Mouse (Mus musculus) effector memory CD4-positive, alpha-beta T cell, adult 5 months (primary cell): ENCODE results near the gene Smurf1. TPM values are rescaled to one million over a fixed set of nuclear protein-coding genes. Genes with fewer than 3 reads are reported as not detected.

Experiments used
- polyA plus RNA-seq: library from polyadenylated mRNA; unstranded; fragments of 100-300 nt; shearing (Covaris generic); gene quantifications from one replicate; pipeline ENCODE4 v1.2.1, GENCODE M21; 2017

The Smurf1 gene
- polyA plus RNA-seq: 37.6 TPM

DNA sequence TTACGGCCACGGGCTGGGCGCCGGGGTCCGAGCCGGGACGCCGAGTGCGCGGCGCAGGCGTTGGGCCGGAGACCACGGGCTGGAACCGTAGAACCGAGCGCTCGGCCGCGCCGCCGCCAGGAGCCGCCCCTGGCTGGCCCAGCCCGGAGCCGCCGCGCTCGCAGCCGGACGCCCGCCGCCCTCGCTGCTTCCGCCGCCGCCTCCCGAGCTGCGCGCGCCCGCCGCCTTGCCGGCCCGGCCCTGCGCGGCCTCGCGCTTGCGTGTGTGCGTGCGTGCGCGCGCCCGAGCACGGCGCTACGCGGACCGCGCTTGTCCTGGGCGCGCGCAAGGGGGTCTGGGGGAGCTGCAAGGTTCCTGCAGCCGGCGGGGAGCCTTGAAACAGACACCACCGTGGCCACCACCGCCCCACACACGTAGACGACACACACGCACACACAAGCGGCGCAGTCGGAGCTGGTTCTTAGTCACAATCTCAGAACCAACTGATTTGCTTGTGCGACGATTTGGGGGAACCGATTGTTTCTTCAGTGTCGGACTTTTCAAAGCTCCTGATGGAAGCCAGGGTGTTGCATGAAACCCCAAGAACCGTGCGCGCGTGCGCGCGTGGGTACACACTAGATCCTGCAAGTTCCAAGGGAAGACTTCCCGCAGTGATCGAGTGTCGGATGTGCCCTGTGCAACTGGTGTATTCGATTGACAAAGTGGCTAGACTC is at the start of gene Smurf1:
TSS of gene Smurf1 (minus strand) at position 209 of the 713 bp plus-strand sequence.

Other genes with a start within 250 kb of the Smurf1 start
- not detected for gene Tmem130, start 204.0 kb downstream of the Smurf1 start, polyA plus RNA-seq
- gene Trrap, start 198.1 kb downstream of the Smurf1 start, polyA plus RNA-seq: 29.0 TPM
- not detected for gene Gm4871, start 66.9 kb upstream of the Smurf1 start, polyA plus RNA-seq
- gene 1700018F24Rik, start 77.1 kb upstream of the Smurf1 start, polyA plus RNA-seq: not detected
- 71.9 TPM for gene Arpc1a, start 118.0 kb upstream of the Smurf1 start, polyA plus RNA-seq
- gene Kpna7, start 118.2 kb upstream of the Smurf1 start, polyA plus RNA-seq: not detected
- gene Arpc1b, start 148.4 kb upstream of the Smurf1 start, polyA plus RNA-seq: 1,118 TPM
- gene Pdap1, start 174.4 kb upstream of the Smurf1 start, polyA plus RNA-seq: 36.0 TPM
- gene Bud31, start 174.5 kb upstream of the Smurf1 start, polyA plus RNA-seq: 215 TPM
- 13.6 TPM for gene Ptcd1, start 201.3 kb upstream of the Smurf1 start, polyA plus RNA-seq
- gene Cpsf4, start 201.4 kb upstream of the Smurf1 start, polyA plus RNA-seq: 29.3 TPM
- gene Atp5j2, start 226.2 kb upstream of the Smurf1 start, polyA plus RNA-seq: 234 TPM
- 36.1 TPM for gene Zkscan14, start 236.0 kb upstream of the Smurf1 start, polyA plus RNA-seq
- 3.8 TPM for gene Zkscan5, start 238.7 kb upstream of the Smurf1 start, polyA plus RNA-seq